Mouse (Mus musculus): ENCODE data around the gene Olfr52.

DNA sequence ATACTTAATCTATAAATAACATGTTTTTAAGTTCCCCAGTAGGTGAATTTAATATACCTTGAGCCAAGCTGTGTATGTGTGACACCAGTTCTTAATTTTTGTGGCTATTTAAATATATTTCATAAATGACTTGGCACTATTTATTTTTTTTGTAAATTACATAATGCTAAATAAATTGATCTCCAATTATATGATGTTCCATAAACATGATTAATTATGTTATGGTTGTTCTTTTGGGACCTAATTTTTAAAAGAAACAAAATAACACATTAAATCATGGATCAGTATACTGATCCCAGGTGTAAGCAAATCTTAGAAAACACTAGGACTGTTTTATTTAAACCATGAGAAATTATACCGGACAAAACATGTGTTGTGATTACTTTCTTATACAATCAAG, 49.7 kb downstream of the Olfr52 start, which contains the start of gene Olfr1039:
- TF ChIP-seq POLR2A (IDR thresholded peaks at IDR 0.05; ENCODE audit: extremely low read depth, insufficient read depth, low read length) (no peak), CTCF (IDR thresholded peaks at IDR 0.05; ENCODE audit: extremely low read depth, insufficient read depth, low read length) (no peak)

Measured in cortical plate, adult 2 months (tissue).